Mouse (Mus musculus) C2C12 (cell line): ENCODE measurements at regions not wholly inside any gene's neighbourhood (a gene's known extent, or its start where the extent isn't known, plus 50 kb on each side); places are given as distances from the start of the nearest gene placed in this dataset.

Experiments
- CEBPB ChIP-seq: IDR thresholded peaks from one replicate; pipeline ENCODE4 v1.6.1; 2011; ENCODE audit warnings: low read depth, mild to moderate bottlenecking, control low read depth, moderate library complexity
- CTCF ChIP-seq: IDR thresholded peaks from one replicate; pipeline ENCODE4 v1.5.1; 2011; ENCODE audit not compliant: control insufficient read depth, insufficient read depth, insufficient read length
- MAX ChIP-seq: IDR thresholded peaks from one replicate; pipeline ENCODE4 v1.6.1; 2011; ENCODE audit warnings: mild to moderate bottlenecking, control low read depth
- MYOD1 ChIP-seq: IDR thresholded peaks from one replicate; pipeline ENCODE4 v1.6.1; 2011; ENCODE audit warnings: low read depth; ENCODE audit not compliant: control insufficient read depth, insufficient read length
- MYOG ChIP-seq: IDR thresholded peaks from one replicate; pipeline ENCODE4 v1.6.1; 2011; ENCODE audit not compliant: control insufficient read depth, insufficient read length; ENCODE audit errors: extremely low read depth
- USF1 ChIP-seq: IDR thresholded peaks from one replicate; pipeline ENCODE4 v1.6.1; 2011; ENCODE audit warnings: low read depth, mild to moderate bottlenecking, control low read depth, moderate library complexity

DNA sequence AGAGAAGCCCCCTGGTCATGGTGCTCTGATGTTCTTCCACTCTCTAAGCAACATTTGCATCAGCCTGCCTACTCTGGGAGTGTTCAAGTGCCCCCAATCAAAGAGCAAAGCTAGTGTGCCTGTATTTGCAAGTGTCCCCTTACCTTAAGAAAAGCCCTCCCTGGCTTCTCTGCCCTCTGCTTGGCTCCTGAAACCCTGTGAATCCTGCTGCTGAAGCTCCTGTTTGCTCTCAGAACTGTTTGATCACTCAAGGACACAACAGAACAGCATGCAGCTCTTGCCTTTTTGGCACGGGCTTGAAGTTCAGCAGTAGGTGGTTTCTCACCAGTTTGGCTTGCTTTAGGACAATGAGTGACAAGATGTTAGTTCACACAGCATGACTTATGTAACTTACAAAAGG lies 163.6 kb upstream of the Slc7a11 start:
- TF ChIP-seq CTCF, result no peak
- no peak for TF ChIP-seq MAX
- no peak for TF ChIP-seq USF1
- no peak for TF ChIP-seq CEBPB
- no peak for TF ChIP-seq MYOD1
- no peak for TF ChIP-seq MYOG
